Mouse (Mus musculus): ENCODE data around the gene Epn3. TPM values are rescaled to one million over a fixed set of nuclear protein-coding genes. Genes with fewer than 3 reads are reported as not detected.
A peak's percentile ranks its signal among the peaks of the same experiment; 100 is the strongest.

Gene Epn3
- total RNA-seq, 2 experiments from 2014 or later, result 26.5 to 26.7 TPM

DNA sequence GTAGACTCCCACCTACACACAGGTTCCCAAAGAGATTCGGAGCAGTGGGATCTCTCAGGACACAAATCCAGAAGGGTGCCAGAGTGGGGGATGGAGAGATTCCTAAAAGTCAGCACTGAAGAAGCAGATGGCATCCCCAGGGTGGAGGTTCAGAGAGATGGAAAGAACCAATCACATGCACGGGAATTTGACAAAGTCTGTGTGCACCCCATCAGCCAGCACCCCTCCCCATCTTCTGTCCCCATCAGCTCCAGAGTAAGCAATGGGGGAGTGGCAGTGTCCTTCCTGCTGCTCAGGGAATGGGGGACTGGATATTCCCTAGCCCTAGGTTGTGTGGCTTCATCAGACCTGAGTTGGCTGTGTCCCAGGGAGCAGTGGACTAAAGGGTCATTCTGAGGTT is 739 bp downstream of the Epn3 start:
- intact Hi-C loops (cut with DNase I), result loop anchor here (2.0 kb wide), 1 partner anchor 48 kb away; no protein-coding TSS in a partner anchor
- no peak for DNase-seq

DNA sequence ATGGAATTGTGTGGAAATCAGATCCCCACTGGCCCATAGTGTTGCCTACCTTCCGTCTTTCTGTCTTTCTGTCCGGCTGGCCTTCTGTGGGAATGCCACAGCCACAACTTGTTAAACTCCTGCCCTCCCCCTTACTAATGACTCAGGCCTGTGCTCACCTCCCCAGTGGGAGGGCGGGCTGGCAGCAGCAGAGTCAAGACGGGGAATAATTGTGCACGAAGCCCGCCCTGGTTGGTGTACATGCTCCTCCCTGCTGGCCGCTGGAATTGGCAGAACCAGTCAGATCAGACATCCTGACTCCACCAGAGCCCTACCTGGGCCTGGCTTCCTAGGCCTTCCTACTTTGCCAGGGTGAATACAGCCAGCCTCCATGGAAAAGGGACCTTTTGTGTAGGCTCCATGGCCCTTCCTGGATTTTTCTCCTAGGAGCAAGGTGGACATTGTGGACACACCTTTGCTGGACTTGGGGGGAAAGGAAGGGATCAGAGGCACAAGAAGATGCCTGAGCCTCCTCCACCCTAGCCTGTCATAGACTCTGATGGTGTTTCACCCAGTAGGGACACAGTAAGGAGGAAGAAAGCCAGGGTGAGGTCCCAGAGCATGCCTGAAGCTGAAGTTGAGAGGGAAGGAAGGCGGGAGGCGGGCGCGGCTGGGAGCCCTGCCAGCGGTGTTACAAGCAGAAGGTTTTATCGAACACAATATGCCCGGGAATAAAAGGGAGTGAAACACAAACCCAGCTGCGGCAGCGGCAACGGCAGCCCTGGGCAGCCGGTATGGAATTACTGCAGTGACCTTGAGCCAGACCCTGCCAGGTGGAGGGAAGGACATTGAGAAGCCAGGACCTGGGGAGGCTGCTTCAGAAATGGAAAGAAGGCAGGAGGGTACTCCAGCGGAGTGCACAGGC is 1.4 kb downstream of the Epn3 start:
- intact Hi-C loops (cut with DNase I), result loop anchor here (2.0 kb wide), 1 partner anchor 48 kb away; no protein-coding TSS in a partner anchor
- peak; percentile 67 to 69 for DNase-seq

DNA sequence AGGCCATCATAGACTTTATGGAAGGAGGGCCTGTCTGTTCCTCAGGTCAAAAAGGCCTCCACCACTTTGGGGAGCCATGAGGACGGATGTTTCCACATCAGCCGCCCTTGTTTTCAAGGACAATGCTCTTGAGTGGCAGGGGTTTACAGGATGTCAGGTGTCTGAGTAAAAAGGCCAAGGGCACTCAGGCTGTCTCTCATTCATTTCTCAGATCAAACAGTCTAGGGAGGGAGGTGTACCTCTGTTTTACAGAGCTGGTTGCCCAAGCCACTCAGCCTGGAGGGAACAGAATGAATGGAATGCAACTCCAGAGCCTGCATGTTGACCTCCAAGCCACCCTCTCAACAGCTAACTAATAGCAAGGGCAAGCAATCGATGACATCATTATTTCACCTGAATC is 4.4 kb downstream of the Epn3 start:
- intact Hi-C loops (cut with DNase I), result no loop called here
- peak; percentile 62 to 63 for DNase-seq

DNA sequence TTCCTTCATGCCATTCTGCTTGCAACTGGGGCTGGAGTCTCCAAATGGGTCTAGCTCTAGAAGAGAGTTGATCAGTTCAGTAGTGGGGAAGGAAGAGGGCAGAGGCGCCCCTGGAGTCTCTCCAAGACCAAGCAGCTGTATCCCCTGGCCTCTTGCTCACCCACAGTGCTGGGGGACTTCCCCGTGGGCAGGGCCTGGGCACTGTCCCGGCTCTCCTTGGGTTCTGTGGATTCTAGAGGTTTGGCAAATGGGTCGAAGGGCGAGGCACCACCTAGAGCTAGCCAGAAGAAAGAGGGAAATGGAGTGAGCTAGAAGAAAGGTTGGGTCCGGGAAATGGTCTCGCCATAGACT is 8.1 kb downstream of the Epn3 start:
- DNase-seq, result no peak
- intact Hi-C loops (cut with DNase I), result no loop called here

DNA sequence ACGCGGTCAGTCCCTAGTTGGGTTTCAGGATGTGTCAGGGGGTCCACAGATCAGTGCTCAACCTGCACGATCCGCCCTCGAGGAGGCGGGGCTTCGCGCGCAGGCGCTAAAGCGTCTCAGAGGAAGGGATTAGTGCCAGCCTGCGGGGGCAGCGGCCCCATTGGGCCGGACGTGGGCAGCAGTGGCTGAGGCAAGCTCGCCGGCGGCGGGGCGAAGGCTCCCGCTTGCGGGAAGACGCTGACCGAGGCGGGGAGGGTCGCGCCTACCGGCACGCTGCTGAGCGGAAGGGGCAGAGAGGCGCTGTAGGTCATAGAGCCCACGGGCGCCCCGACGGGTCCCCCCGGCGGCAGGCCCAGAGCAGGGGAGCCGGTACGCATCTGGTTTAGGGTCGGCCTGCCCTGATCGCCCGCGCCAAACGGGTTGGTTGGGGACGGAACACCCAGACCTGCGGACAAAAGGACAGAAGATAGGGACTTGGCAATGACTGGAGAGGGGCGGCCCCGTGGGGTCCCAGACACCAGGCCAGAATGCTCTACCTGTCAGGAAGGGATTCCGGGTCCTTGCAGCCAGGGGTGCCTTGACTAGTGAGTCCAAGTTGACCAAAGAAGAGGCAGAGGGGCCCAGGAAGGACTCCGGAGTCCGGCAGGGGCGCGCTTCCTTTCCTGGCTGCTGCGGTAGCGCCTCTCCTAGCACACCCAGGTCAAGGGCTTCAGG is 8.6 kb downstream of the Epn3 start:
- intact Hi-C loops (cut with DNase I), result no loop called here
- DNase-seq, result no peak

DNA sequence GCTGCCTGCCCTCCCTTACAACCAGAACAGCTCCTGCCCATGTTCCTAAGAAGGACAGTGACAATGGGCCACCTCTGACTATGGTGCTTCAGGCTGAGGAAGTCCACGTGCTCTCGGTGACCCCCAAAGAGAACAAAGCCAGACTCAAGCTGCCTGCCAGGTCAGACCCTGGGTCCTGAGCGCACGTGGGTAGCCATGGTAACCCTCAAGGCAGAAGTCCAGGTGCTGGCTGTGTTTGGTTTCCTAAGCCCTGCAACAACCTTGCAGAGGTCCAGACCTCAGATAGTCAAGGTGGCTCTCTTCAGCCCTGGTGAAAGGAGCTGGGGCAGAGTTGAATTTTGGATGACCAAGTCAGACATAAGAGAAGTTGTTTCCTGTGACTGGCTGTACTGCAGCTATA is 10.0 kb downstream of the Epn3 start:
- intact Hi-C loops (cut with DNase I), result loop anchor here (5.0 kb wide), 2 partner anchors 202 to 357 kb away; no protein-coding TSS in a partner anchor
- DNase-seq, result no peak

DNA sequence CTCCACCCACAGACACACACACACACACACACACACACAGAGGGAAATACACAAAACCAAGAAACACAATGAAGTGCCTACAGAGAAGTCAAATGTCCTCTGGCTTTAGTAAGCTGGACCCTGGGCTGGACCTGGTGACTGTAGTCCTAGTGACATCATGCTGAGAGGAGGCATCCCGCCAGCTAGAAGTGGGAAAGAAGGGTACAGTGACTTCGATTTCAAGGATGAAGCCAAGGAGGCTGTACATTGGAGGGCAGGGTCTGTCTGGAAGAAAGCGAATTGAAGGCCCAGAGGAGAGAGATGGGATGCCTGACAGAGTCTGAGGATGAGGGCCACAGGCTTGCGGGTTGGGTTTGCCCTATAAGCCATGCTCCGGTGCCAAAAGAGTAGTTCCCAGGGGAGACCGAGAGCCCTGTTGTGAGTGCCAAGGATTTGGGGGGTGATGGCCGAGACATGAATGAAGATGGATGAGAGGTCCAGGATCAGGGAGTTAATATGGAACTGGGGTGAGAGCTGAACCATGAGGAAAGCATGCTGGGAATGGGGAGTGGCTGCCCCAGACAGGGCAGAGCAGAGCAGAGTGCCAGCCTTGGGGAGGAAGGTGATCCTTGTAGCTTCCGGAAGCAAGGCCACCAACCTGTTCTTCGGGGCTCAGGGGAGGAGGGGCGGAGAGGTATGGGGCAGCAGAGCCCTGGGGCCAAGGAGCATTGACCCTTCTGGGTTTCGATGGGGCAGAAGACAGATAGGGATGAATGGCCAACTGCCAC is 10.8 kb downstream of the Epn3 start:
- intact Hi-C loops (cut with DNase I), result loop anchor here (5.0 kb wide), 2 partner anchors 202 to 357 kb away; no protein-coding TSS in a partner anchor

DNA sequence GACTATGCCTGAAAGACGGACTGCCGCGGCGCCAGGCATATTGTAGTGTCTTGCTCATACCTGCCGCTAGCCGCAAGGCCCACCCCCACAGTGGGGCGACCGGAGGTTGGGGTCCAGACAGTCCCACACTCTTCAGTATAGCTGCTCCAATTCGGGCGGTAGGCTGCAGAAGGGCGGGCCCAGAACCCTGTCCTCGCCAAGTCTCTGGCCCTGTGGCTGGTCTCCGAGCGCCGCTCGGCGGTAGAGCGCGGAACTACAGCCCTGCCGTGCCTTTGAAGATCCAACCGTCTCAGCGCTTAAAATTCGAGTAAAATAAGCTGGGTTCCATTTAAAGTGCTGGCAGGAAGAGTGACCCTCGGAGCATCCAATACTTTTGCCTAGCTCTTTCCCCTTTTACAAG is 13.8 kb downstream of the Epn3 start, which contains the start of gene Spata20:
Spata20 (minus strand) TSS at position 179 of the 400 bp plus-strand sequence.
- DNase-seq, result peak; percentile 87 to 94
- intact Hi-C loops (cut with DNase I), result loop anchor here (1.0 to 5.0 kb wide), 5 partner anchors 65 to 354 kb away; no protein-coding TSS in a partner anchor

More for the DNA sequence above, 10.8 kb downstream of the Epn3 start:
- DNase-seq, result no peak

DNA sequence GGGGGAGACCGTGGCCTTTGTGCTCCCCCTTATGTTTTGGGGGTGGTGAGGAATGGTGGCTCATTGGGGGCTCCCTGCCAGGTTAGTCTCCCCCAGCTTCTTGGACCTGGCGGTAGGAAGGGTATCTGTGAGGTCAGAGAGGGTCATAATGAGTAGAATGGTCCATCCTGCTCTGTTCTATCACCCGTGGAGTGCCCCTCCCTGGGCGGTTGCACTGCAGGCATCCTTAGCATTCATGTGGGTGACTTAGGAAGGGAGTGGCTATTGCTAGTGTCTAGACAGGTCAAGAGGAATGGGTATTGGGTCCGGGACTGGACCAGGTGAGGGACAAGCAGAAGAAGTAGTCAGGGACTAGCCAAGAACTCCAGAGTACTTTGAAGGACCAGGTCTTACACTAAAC is 14.6 kb downstream of the Epn3 start:
- intact Hi-C loops (cut with DNase I), result loop anchor here (5.0 kb wide), 2 partner anchors 198 to 353 kb away; no protein-coding TSS in a partner anchor
- no peak for DNase-seq

DNA sequence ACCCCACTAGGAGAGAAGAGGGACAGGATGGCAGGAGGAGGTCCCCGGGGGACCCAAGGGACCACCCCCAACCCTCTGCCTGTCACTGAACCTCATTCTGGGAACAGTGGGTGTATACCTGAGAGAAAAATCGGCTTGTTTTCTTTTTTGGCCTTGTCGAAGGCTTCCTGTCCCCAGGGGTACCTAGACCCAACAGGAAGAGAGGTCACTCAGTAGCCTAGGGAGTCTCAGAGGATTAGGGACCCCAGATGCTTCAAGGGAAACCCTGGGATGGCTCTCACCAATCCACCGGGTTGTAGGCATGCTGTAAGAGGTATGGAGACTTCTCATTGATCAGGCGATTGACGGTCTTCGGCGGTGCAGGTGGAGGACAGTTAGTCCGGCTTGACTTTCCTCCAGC is 15.1 kb downstream of the Epn3 start:
- DNase-seq, result no peak
- intact Hi-C loops (cut with DNase I), result loop anchor here (5.0 kb wide), 2 partner anchors 197 to 352 kb away; no protein-coding TSS in a partner anchor

DNA sequence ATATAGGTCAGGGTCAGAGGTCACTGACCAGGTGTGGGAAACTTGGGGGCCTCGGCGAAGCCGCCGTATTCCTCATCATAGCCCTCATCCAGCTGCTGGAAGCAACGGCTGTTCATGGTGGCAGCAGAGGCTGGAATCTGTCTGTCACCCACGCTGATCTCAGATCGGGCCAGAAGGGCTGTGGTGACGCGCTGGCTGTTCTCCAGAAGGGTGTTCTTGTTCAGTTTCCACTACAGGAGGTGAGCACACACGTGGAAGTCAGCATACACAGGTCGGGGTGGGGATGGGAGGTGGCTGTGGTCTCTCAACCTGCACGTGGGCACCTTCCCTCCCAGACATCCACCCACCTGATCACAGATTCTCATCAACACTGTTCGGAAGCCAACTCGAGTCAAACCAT is 15.9 kb downstream of the Epn3 start:
- DNase-seq, result no peak
- intact Hi-C loops (cut with DNase I), result no loop called here

DNA sequence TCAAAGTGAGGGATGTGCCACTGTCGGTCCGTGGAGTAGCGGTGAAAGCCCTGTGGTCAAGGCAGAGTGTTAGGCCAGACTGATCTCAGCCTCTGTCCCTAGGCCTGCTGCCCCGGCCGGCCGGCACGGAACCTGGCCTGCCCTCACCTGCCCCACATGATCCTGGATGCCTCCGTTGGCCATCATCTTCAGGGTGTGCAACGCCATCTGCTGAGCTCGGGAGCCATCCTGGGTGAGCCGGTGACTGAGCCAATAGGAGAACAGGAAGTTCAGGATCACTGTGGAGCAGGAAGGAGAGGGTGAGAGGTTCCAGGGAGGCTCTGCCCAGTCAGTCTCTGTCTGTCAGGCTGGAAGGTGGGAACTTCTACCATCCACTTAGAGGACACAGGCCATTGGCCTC is 16.3 kb downstream of the Epn3 start:
- no peak for DNase-seq
- intact Hi-C loops (cut with DNase I), result no loop called here

DNA sequence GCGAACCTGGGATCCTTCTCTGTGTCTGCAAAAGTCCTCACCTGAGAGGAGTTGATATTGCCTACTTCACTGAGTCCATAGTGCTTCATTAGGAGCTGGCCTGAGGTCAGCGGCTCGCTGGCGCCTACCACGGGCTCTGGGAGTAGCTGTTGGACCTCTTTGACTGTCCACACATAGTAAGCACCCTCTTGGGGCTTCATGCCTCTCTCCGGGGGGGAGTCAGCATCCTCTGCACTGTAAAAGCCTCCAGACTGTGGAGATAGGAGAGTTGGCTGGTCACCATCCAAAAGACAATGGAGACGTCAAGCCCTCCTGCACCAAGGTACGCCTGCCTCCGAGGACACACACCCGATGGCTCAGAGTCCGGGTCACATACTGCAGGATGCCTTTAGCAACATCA is 17.0 kb downstream of the Epn3 start:
- intact Hi-C loops (cut with DNase I), result no loop called here
- no peak for DNase-seq

DNA sequence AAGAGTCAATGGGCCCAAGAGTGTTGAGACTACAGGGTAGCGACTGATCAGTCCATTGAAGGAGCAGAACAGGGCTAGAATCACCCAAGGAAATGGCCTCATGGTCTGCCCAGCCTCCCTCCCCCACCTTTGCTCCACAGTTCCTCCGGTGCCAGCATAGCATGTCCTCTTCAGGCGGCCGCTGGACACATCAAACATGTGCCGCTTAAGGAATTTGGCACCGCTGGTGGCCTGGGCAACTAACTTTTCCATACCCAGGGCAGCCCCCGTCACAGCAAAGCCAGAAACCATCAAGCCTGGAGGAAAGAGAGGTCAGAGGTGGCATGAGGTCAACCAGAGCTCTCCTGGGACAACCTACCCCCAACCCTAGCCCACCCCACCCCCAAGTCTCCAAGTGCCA is 17.8 kb downstream of the Epn3 start:
- intact Hi-C loops (cut with DNase I), result no loop called here

DNA sequence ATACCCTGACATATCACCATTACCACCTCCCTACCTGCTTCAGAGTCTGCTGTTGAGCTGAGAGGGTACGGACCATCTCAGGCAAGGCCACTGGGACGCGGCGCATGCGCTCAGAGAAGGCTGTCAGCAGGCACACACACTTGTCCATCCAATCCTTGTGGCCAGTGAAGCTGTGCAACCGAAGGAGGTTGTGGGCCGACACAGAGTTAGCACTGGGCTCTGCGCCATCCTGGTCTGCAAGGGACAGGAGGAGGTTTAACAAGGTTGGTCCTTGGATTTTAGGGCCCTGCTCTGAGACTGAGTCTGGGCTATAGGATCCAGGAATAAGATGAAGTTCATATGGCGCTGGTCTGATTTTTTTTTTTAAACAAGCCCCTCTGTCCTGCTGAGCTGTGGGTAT is 19.4 kb downstream of the Epn3 start:
- intact Hi-C loops (cut with DNase I), result no loop called here

More for the DNA sequence above, 17.8 kb downstream of the Epn3 start:
- DNase-seq, result peak; percentile 49 to 59

DNA sequence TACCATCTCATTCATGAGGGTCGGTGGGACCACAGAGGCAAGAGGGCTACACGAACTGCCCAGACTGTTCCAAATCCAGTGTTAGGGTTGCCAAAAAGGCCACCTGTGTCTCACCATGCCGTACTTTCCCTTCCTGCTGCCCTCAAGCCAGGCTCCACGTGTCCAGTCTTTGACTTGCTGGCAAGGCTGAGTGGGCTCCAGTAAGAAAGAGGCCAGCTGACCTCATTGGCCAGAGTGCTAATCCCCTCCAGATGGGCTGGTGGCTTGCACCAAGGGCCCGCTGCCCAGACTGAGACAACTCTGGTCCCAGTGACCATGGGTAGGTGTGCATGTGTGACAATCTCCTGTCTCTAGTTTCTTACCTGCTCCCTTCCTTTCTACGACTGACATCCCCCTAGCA is 22.1 kb downstream of the Epn3 start:
- DNase-seq, result no peak
- intact Hi-C loops (cut with DNase I), result no loop called here

More for the DNA sequence above, 19.4 kb downstream of the Epn3 start:
- no peak for DNase-seq

DNA sequence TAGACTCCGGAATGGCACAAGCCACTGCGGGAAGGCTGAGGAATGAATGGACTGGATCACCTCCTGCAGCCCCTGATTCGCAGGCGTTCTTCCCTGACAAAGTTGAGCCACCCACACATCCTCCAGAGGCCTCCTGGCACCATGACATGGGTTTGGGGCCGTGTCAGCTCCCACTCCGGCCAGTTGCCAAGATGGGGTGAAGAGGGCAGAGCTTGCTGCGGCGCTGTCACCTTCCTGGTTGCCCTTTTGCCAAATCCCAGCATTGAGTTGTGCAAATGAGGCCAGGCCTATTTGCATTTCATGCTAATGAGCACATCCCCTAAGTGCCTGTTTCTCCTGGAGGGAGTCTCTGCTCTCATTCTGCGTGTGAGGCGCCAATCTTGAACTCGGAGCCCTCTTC is 24.1 kb downstream of the Epn3 start:
- intact Hi-C loops (cut with DNase I), result no loop called here
- no peak for DNase-seq

DNA sequence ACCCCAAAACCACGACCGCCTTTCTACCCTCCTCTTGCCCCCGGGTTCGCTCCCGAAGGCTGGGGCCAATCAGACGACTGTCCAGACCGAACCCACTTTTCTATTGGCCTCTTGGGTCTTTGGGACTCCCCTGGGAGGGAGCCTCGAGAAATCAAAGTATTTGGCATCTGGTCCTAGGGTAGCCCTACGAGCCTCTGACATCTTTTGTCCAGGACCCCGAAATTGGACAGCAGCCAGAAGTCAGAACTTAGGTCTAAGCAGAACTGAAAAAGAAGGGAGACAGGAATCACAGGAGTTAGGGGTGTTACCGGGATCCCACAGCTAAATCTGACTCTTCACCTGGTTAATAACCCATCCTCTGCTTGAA is 25.2 kb downstream of the Epn3 start:
- intact Hi-C loops (cut with DNase I), result no loop called here
- DNase-seq, result no peak

DNA sequence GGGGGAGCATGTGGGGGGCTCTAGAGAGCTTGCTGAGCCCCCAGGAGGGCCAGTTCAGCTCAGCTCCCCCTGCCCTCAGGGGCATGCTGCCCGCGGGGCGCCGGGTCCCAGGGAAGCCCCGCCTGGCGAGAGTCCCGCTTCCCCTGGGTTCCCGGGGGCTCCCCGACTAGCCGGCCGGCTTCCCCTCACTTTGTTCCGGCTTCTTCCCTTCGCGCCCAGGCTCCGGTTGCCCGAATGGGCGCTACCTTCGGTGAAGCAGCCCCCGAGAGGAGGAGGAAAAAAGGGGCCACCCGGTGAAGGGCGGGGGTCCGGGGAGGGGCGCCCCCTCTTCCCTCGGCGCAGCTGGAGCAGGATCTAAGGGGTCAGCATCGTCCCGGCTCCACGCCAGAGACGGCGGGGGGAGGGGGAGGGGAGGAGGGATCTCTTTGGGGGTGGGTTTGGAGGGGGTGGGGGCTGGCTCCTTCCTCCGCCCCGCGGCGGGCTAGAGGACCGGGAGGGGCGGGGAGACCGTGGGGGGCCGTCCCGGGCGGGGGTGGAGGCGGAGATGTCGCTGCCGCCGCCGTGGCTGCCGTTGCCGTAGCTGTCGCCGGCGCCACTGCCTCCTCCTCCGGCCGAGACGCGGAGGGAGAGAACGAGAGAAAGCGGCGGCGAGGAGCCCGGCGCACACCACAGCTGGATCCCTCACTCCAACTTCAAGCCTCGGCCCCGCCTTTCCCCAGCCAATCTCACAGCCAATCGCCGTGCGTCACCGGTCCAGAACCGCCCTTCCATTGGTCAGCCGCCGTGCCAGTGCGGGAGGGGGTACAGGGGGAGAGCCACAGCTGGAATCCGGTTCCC is 25.8 kb downstream of the Epn3 start, which contains the start of gene Cacna1g:
Cacna1g (minus strand) TSS at position 492 of the 837 bp plus-strand sequence.
- intact Hi-C loops (cut with DNase I), result no loop called here
- peak; percentile 92 to 93 for DNase-seq

Data from heart, postnatal 10 days (tissue).